29 mouse cellular contexts compared by ENCODE assay signal in genomic region chr19:58226882-58227281, GRCm38 (mm10).
DNase-seq lines count a peak whose midpoint lies in the region; ATAC-seq and TF ChIP-seq lines count a peak whose summit lies in the region.
"Had no signal": no experiment of that assay in that cellular context is flagged by ENCODE, and none has a peak within 500 bp of the region (broad histone marks: within the 10 kb centered on the region; RNA-seq: fewer than 3 reads in every experiment).

No protein-coding gene starts in this region.

- no peak overlapping the region for H3K4me2 ChIP-seq in hindbrain, embryonic 12.5 days (replicated peaks)
- H3K4me2 ChIP-seq in hindbrain, embryonic 16.5 days (ENCODE audit: low read length): no peak overlapping the region
- H3K4me2 ChIP-seq in midbrain, embryonic 13.5 days (replicated peaks): no peak overlapping the region
- H3K4me2 ChIP-seq in midbrain, embryonic 14.5 days (ENCODE audit: low read length): no peak overlapping the region
- H3K4me2 ChIP-seq: embryonic facial prominence, embryonic 15.5 days; forebrain, embryonic 13.5 days; heart, embryonic 12.5 days; limb, embryonic 13.5 days; liver, embryonic 12.5 days; midbrain, embryonic 15.5 days; neural tube, embryonic 12.5 days had no signal

- POLR2A ChIA-PET in Patski (lab: Charles Lee): no interaction called here

- H3K9me3 ChIP-seq in hindbrain, embryonic 12.5 days (replicated peaks): no peaks in the 10 kb centered on the region
- no peaks in the 10 kb centered on the region for H3K9me3 ChIP-seq in hindbrain, embryonic 16.5 days (ENCODE audit: control insufficient read depth, low read length)
- H3K9me3 ChIP-seq in midbrain, embryonic 13.5 days: no peaks in the 10 kb centered on the region
- H3K9me3 ChIP-seq in midbrain, embryonic 14.5 days (ENCODE audit: control insufficient read depth, low read length): no peaks in the 10 kb centered on the region
- H3K9me3 ChIP-seq: embryonic facial prominence, embryonic 15.5 days; forebrain, embryonic 13.5 days; heart, embryonic 12.5 days; limb, embryonic 13.5 days; liver, embryonic 12.5 days; midbrain, embryonic 15.5 days; neural tube, embryonic 12.5 days had no signal

- TF ChIP-seq CTCF in Patski (IDR thresholded peaks at IDR 0.05): no peak
- TF ChIP-seq CTCF in thymus, adult 2 months (IDR thresholded peaks at IDR 0.05; ENCODE audit: borderline replicate concordance, control insufficient read depth, extremely low read depth, insufficient read depth, low read length, poor library complexity): no peak

- no peaks in the 10 kb centered on the region for H3K27me3 ChIP-seq in hindbrain, embryonic 12.5 days
- no peaks in the 10 kb centered on the region for H3K27me3 ChIP-seq in hindbrain, embryonic 16.5 days (replicated peaks; ENCODE audit: control insufficient read depth, insufficient read depth, low read length)
- peaks cover 3% of the 10 kb centered on the region; the same call in 1 of the 2 replicates for H3K27me3 ChIP-seq in midbrain, embryonic 13.5 days
- no peaks in the 10 kb centered on the region for H3K27me3 ChIP-seq in midbrain, embryonic 14.5 days (ENCODE audit: control insufficient read depth, insufficient read depth, low read length)
- H3K27me3 ChIP-seq in Patski: peaks cover 13% of the 10 kb centered on the region
- no peaks in the 10 kb centered on the region for H3K27me3 ChIP-seq in thymus, adult 2 months (ENCODE audit: control insufficient read depth, insufficient read depth, low read length)
- H3K27me3 ChIP-seq: liver, embryonic 12.5 days; midbrain, embryonic 15.5 days; neural tube, embryonic 12.5 days had no signal

- 59% methylated on average over 3 of the region's 3 CpGs for WGBS in hindbrain, embryonic 12.5 days
- WGBS in hindbrain, embryonic 16.5 days: 32% methylated on average over 3 of the region's 3 CpGs
- WGBS in midbrain, embryonic 13.5 days: 53% methylated on average over 3 of the region's 3 CpGs
- 58% methylated on average over 3 of the region's 3 CpGs for WGBS in midbrain, embryonic 14.5 days
- WGBS in thymus, adult 2 months: 70% methylated on average over 3 of the region's 3 CpGs

- no peak for DNase-seq in midbrain, embryonic 14.5 days
- DNase-seq in Patski (ENCODE audit: low read depth, low spot score): peak; percentile 46
- no peak for DNase-seq in thymus, adult 2 months
- DNase-seq in layer of hippocampus, postnatal 10 days (ENCODE audit: low spot score in 2 of 2): no peak
- DNase-seq: adrenal gland, postnatal 10 days; cerebellum, adult 18-20 months; cerebellum, postnatal 10 days; gastrocnemius, adult 2 months; heart, adult 2 months; kidney, adult 8-10 months; kidney, postnatal 10 days; layer of hippocampus, adult 9-11 months; liver, postnatal 0 days; lung, postnatal 10 days; right cerebral cortex, postnatal 4 days had no signal

- no peaks in the 10 kb centered on the region for H3K36me3 ChIP-seq in hindbrain, embryonic 12.5 days
- no peaks in the 10 kb centered on the region for H3K36me3 ChIP-seq in hindbrain, embryonic 16.5 days (ENCODE audit: control insufficient read depth, insufficient read depth, low read length)
- H3K36me3 ChIP-seq in midbrain, embryonic 13.5 days: no peaks in the 10 kb centered on the region
- no peaks in the 10 kb centered on the region for H3K36me3 ChIP-seq in midbrain, embryonic 14.5 days (ENCODE audit: control insufficient read depth, insufficient read depth, low read length)
- H3K36me3 ChIP-seq in thymus, adult 2 months (ENCODE audit: control insufficient read depth, insufficient read depth, low read length): no peaks in the 10 kb centered on the region
- H3K36me3 ChIP-seq: embryonic facial prominence, embryonic 15.5 days; heart, embryonic 12.5 days; limb, embryonic 13.5 days; liver, embryonic 12.5 days; midbrain, embryonic 15.5 days; neural tube, embryonic 12.5 days had no signal

- in situ Hi-C loops in Patski (cut with MboI; ENCODE audit: low pct_unique_long_range_greater_than_20kb): no loop called here

- no peak for ATAC-seq in hindbrain, embryonic 12.5 days (ENCODE audit: low FRiP score)
- no peak for ATAC-seq in hindbrain, embryonic 16.5 days
- ATAC-seq in midbrain, embryonic 13.5 days: no peak
- no peak for ATAC-seq in midbrain, embryonic 14.5 days (ENCODE audit: low FRiP score, low TSS enrichment)
- peak; percentile 68 for ATAC-seq in Patski
- ATAC-seq: CD4-positive, CD25-positive, alpha-beta regulatory T cell, adult 4 months; forebrain, embryonic 13.5 days; intestine, embryonic 16.5 days; liver, embryonic 12.5 days; liver, postnatal 0 days; midbrain, embryonic 15.5 days had no signal

- H3K27ac ChIP-seq in hindbrain, embryonic 12.5 days: 0 out of 2 replicates have a peak overlapping the region, but pooled peaks have one; percentile 1
- no peak overlapping the region; the same call in 1 of the 2 replicates for H3K27ac ChIP-seq in hindbrain, embryonic 16.5 days (ENCODE audit: low read depth, low read length)
- peak overlapping the region; percentile 16; the same call in 1 of the 2 replicates for H3K27ac ChIP-seq in midbrain, embryonic 13.5 days
- H3K27ac ChIP-seq in midbrain, embryonic 14.5 days (replicated peaks; ENCODE audit: low read depth, low read length): no peak overlapping the region
- no peak overlapping the region for H3K27ac ChIP-seq in thymus, adult 2 months (ENCODE audit: control insufficient read depth, insufficient read depth, low read length)
- H3K27ac ChIP-seq: embryonic facial prominence, embryonic 15.5 days; forebrain, embryonic 13.5 days; gastrocnemius, adult 2 months; heart, adult 2 months; limb, embryonic 13.5 days; liver, embryonic 12.5 days; macrophage; midbrain, embryonic 15.5 days; neural tube, embryonic 12.5 days; stomach, postnatal 0 days had no signal

- CTCF ChIA-PET in Patski (lab: Charles Lee): interaction anchor here (1.2 to 1.4 kb wide), 3 partner anchors 21 to 51 kb away, joined by 3 read pairs; no protein-coding TSS in a partner anchor

- no peak overlapping the region for H3K9ac ChIP-seq in hindbrain, embryonic 12.5 days
- no peak overlapping the region for H3K9ac ChIP-seq in hindbrain, embryonic 16.5 days (ENCODE audit: low read depth, low read length)
- H3K9ac ChIP-seq in midbrain, embryonic 13.5 days (replicated peaks): no peak overlapping the region
- H3K9ac ChIP-seq in midbrain, embryonic 14.5 days (replicated peaks; ENCODE audit: low read length): no peak overlapping the region
- H3K9ac ChIP-seq: embryonic facial prominence, embryonic 15.5 days; forebrain, embryonic 13.5 days; heart, embryonic 12.5 days; limb, embryonic 13.5 days; liver, embryonic 12.5 days; liver, postnatal 0 days; midbrain, embryonic 15.5 days; neural tube, embryonic 12.5 days had no signal

- no peak for TF ChIP-seq POLR2A in thymus, adult 2 months (IDR thresholded peaks at IDR 0.05; ENCODE audit: control insufficient read depth, extremely low read depth, insufficient read depth, low read length, poor library complexity)

- no peak overlapping the region for H3K4me3 ChIP-seq in hindbrain, embryonic 12.5 days
- no peak overlapping the region for H3K4me3 ChIP-seq in hindbrain, embryonic 16.5 days (ENCODE audit: low read length)
- H3K4me3 ChIP-seq in midbrain, embryonic 13.5 days (replicated peaks): no peak overlapping the region
- no peak overlapping the region for H3K4me3 ChIP-seq in midbrain, embryonic 14.5 days (replicated peaks; ENCODE audit: low read depth, low read length)
- no peak overlapping the region for H3K4me3 ChIP-seq in thymus, adult 2 months (ENCODE audit: control insufficient read depth, insufficient read depth, low read length)
- H3K4me3 ChIP-seq: embryonic facial prominence, embryonic 15.5 days; forebrain, embryonic 13.5 days; gastrocnemius, adult 2 months; heart, adult 2 months; heart, embryonic 12.5 days; limb, embryonic 13.5 days; liver, embryonic 12.5 days; midbrain, embryonic 15.5 days; neural tube, embryonic 12.5 days had no signal

- peaks cover 24% of the 10 kb centered on the region for H3K4me1 ChIP-seq in hindbrain, embryonic 12.5 days
- peaks cover 8% of the 10 kb centered on the region for H3K4me1 ChIP-seq in hindbrain, embryonic 16.5 days (ENCODE audit: control insufficient read depth, insufficient read depth, low read depth, low read length)
- H3K4me1 ChIP-seq in midbrain, embryonic 13.5 days (replicated peaks): peaks cover 23% of the 10 kb centered on the region; the same call in 1 of the 2 replicates
- peaks cover 14% of the 10 kb centered on the region for H3K4me1 ChIP-seq in midbrain, embryonic 14.5 days (ENCODE audit: control insufficient read depth, insufficient read depth, low read length)
- no peaks in the 10 kb centered on the region for H3K4me1 ChIP-seq in thymus, adult 2 months (replicated peaks; ENCODE audit: control insufficient read depth, insufficient read depth, low read length)
- H3K4me1 ChIP-seq: heart, embryonic 12.5 days; liver, embryonic 12.5 days; neural tube, embryonic 12.5 days had no signal

Comparison
In these comparisons a context has a peak if more than half of its experiments do, and no peak if none do; other contexts are left out.
1. H3K27ac ChIP-seq: peak in hindbrain, embryonic 12.5 days (single experiment) and midbrain, embryonic 13.5 days (single experiment); none in hindbrain, embryonic 16.5 days (single experiment), midbrain, embryonic 14.5 days (single experiment) and thymus, adult 2 months (single experiment).